Mouse (Mus musculus) ES-E14 (cell line): ENCODE results near the gene Bad. TPM values are rescaled to one million over a fixed set of nuclear protein-coding genes. Genes with fewer than 3 reads are reported as not detected.
A peak's percentile ranks its signal among the peaks of the same experiment; 100 is the strongest.

Experiments
- DNase-seq: peaks from one replicate; pipeline ENCODE4 v3.0.0-alpha.2; 2013; ENCODE audit warnings: low read depth, low spot score
- H3K27ac ChIP-seq: 2 replicates; pipeline ENCODE4 v1.5.1; 2012; ENCODE audit warnings: low read depth, mild to moderate bottlenecking, low read length, moderate library complexity, mixed read lengths; ENCODE audit not compliant: poor library complexity, insufficient read depth, severe bottlenecking
- H3K36me3 ChIP-seq: 2 replicates; pipeline ENCODE4 v1.6.1; 2012; ENCODE audit warnings: mild to moderate bottlenecking, low read length, moderate library complexity, mixed read lengths; ENCODE audit not compliant: control insufficient read depth, poor library complexity, insufficient read depth, severe bottlenecking
- H3K4me1 ChIP-seq, 2 experiments: fragments of 150-350 bp in 1 of 2; sonication (generic) in 1 of 2; 2 replicates each; pipeline ENCODE4 v1.6.1; 2012; ENCODE audit warnings: low read length in 2 of 2, mild to moderate bottlenecking in 1 of 2, mixed read lengths in 1 of 2; ENCODE audit not compliant: control insufficient read depth in 2 of 2, insufficient read depth in 2 of 2, poor library complexity in 1 of 2
- H3K4me3 ChIP-seq, 2 experiments: fragments of 150-350 bp in 1 of 2; sonication (generic) in 1 of 2; 2 replicates each; pipeline ENCODE4 v1.5.1; 2012; ENCODE audit warnings: low read length in 2 of 2, low read depth in 1 of 2, mild to moderate bottlenecking in 1 of 2, mixed read lengths in 1 of 2; ENCODE audit not compliant: insufficient read depth in 1 of 2, poor library complexity in 1 of 2, severe bottlenecking in 1 of 2
- H3K9ac ChIP-seq: 2 replicates; pipeline ENCODE4 v1.6.1; 2012; ENCODE audit warnings: low read depth, mild to moderate bottlenecking, low read length, mixed read lengths; ENCODE audit not compliant: poor library complexity, insufficient read depth, severe bottlenecking
- H3K9me3 ChIP-seq: fragments of 150-350 bp; sonication (generic); 2 replicates; pipeline ENCODE4 v1.6.1; 2012; ENCODE audit warnings: low read depth, mild to moderate bottlenecking, low read length; ENCODE audit not compliant: control insufficient read depth, insufficient read depth
- CHD2 ChIP-seq: IDR thresholded peaks from 2 replicates; pipeline ENCODE4 v1.6.1; 2014; ENCODE audit warnings: mild to moderate bottlenecking, low read depth, low read length, inconsistent platforms
- HCFC1 ChIP-seq: IDR thresholded peaks from 2 replicates; pipeline ENCODE4 v1.6.1; 2012; ENCODE audit warnings: low read length, inconsistent platforms, borderline replicate concordance; ENCODE audit not compliant: insufficient read depth
- MAFK ChIP-seq: IDR thresholded peaks from 2 replicates; pipeline ENCODE4 v1.6.1; 2014; ENCODE audit warnings: mild to moderate bottlenecking, low read depth, low read length, inconsistent platforms; ENCODE audit not compliant: insufficient read depth
- ZC3H11A ChIP-seq: IDR thresholded peaks from 2 replicates; pipeline ENCODE4 v1.6.1; 2012; ENCODE audit warnings: low read depth, mild to moderate bottlenecking, inconsistent platforms, low read length, borderline replicate concordance
- ZNF384 ChIP-seq: IDR thresholded peaks from 2 replicates; pipeline ENCODE4 v1.6.1; 2012; ENCODE audit warnings: low read depth, low read length, inconsistent platforms
- in situ Hi-C, 2 experiments: fragments of 600-800 bp; cut with MboI; formaldehyde crosslinking; loops; one replicate each; pipeline ENCODE4 v1.15.1; 2025; ENCODE audit warnings: low sequenced_read_pairs in 2 of 2, inconsistent platforms in 1 of 2; ENCODE audit not compliant: unreplicated experiment in 2 of 2
- total RNA-seq: library from RNA; depleted of rRNA; stranded (reverse); fragments of 300-350 nt; gene quantifications from 2 replicates; pipeline ENCODE4 v1.2.3, GENCODE M21; 2012

Gene Bad
- total RNA-seq, 1 experiment, result 22.9 TPM

DNA sequence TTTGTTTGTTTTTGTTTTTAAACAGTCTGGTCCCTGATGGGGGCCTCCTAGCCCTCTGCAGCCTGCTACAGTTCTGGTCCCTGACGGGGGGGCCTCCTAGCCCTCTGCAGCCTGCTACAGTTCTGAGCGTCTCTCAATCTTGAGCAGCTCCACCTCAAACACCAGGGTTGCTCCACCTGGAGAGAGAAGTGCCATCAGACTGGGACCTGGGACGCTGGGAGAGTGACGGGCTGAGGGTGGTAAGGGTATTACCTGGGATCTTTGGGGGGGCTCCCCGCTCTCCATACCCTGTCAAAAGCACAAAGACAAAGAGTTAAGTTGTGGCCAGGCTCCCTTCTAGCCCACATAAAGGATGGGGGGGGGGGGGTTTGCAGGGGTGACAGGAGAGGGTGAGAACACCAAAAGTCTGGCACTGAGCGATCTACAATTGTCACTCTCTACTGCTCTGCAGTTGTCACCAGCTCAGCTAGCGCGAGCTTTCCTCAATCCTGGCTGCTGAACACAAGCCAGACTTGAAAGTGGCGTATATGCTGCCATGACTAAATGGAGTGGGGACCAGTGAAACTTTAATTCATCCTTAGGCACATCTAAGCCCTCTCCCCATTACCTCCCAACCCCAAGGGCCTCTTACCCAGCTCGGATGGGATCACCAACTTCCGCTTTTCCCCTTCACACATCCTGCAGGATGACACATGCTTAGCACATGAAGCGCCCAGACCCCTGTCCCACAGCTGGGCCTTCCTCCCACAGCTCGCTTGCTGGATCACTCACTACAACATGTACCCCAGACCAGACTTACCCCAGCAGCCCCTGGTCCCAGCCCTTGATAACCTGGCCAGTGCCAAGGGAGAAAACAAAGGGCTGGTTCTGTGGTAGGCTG, 36.3 kb downstream of the Bad start:
- H3K4me1 ChIP-seq, result peaks cover 5 to 19% of the 10 kb centered on the region in 2 experiments
- no peak overlapping the region; the same call in 1 of the 2 replicates for H3K9ac ChIP-seq
- in situ Hi-C loops, result no loop called here
- no peaks in the 10 kb centered on the region for H3K9me3 ChIP-seq
- H3K4me3 ChIP-seq, result no peak overlapping the region
- H3K36me3 ChIP-seq, result peaks cover 28% of the 10 kb centered on the region
- H3K27ac ChIP-seq, result no peak overlapping the region
- no peak for DNase-seq
- no peak for TF ChIP-seq ZNF384
- no peak for TF ChIP-seq CHD2
- no peak for TF ChIP-seq ZC3H11A
- no peak for TF ChIP-seq MAFK
- TF ChIP-seq HCFC1, result no peak

DNA sequence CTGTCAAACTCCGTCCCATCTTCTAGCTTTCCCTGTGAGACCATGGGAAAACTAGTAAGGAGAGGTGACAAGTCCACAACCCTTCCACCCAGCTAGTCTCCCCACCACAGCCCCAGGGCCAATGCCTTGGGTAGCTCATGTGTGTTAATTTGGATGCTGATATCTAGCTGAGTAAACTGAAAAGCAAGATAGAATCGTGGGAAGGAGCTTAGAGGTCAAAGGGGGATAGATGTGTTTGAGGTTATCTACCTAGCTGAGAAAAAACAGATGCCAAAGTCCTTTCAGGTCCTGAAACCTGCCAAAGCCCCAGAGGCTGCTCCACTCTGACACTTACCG, 36.9 kb downstream of the Bad start:
- in situ Hi-C loops, result no loop called here
- Histone ChIP-seq H3K9me3 (no peaks in the 10 kb centered on the region), H3K4me1 (peaks cover 5 to 16% of the 10 kb centered on the region in 2 experiments), H3K27ac (no peak overlapping the region), H3K4me3 (peak overlapping the region; percentile 80 to 93; a peak in 2 of 4 replicates), H3K9ac (no peak overlapping the region; the same call in 1 of the 2 replicates), H3K36me3 (peaks cover 32% of the 10 kb centered on the region)
- TF ChIP-seq CHD2 (no peak), HCFC1 (no peak), ZC3H11A (no peak), ZNF384 (no peak), MAFK (no peak)
- DNase-seq, result no peak

DNA sequence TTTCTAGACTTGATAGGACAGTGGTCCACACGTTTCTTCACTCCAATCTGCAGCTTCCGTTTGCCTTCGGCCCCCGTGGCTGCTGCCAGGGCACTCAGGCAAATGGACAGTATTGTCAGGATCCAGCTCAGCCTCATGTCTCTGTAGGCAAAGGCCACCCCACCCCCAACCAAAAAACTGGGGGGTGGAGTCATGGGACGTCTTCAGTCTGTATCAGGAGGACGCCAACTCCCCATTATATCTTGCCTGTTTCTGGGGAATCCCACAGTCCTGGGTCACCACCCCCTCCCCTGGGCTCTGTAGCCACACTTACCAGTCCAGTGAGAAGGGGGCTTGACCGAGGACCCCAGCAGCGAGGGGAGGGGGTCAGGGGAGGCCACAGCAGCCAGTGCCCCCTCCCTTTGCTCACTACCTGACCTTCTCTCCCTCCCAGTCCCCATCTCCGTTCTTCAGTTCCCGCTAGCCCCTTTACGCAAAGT, 37.4 kb downstream of the Bad start:
- in situ Hi-C loops, result no loop called here
- no peak for TF ChIP-seq MAFK
- no peak for TF ChIP-seq ZNF384
- TF ChIP-seq CHD2, result no peak
- TF ChIP-seq HCFC1, result no peak
- TF ChIP-seq ZC3H11A, result no peak
- peak overlapping the region; percentile 35 for H3K27ac ChIP-seq
- H3K36me3 ChIP-seq, result peaks cover 35% of the 10 kb centered on the region
- peak overlapping the region; percentile 80 to 93 for H3K4me3 ChIP-seq
- H3K9ac ChIP-seq, result peak overlapping the region; percentile 72
- H3K4me1 ChIP-seq, result peaks cover 3 to 13% of the 10 kb centered on the region in 2 experiments; a peak in 3 of 4 replicates
- DNase-seq, result no peak
- H3K9me3 ChIP-seq, result no peaks in the 10 kb centered on the region

DNA sequence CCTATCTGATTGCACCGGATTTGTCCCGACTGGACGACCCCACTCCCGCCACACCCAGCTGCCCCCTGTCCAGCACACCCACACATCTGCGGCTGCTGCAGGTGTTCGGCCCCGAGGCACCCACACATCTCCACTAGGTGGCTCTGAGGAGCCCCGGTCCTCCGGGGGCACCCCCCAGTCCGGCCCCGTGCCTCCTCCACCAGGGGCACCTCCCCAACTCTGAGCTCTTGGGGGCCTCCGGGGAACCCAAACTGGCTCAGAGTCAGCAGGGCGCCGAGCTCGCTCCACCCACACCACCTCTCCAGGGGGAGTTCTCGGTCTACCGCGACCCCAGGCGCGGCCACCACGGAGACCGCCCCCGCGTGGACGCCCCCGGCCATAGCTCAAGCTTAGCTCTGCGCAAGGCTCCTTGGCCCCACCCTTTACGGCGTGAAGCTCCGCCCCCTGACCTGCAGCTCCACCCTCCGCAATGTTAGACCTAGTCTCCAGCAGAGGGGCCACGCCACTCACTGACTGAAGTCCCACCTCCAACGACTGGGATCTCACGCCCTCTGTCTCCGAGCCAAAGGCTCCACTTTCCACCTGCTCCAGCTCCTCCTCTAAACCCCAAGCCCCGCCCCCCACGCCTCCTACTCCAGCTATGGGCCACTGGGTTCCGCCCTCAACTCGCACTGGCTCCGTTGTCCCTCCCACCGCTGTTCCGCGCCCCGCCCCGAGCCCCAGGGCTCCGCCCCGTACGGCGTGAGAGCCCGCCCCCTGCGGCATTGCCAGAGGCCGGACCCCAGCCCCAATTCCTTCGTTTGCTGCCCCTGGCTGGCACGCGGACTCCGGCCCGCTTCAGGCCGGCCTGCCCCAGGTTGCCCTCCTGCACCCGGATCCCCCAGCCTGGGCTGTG, 38.1 kb downstream of the Bad start:
- Histone ChIP-seq H3K9ac (peak overlapping the region; percentile 97), H3K36me3 (peaks cover 39% of the 10 kb centered on the region), H3K27ac (peak overlapping the region; percentile 90), H3K4me1 (peaks cover 3 to 13% of the 10 kb centered on the region in 2 experiments; a peak in 3 of 4 replicates), H3K4me3 (peak overlapping the region; percentile 80 to 93), H3K9me3 (no peaks in the 10 kb centered on the region)
- peak; percentile 100 for DNase-seq
- TF ChIP-seq MAFK, result no peak
- no peak for TF ChIP-seq HCFC1
- no peak for TF ChIP-seq CHD2
- TF ChIP-seq ZC3H11A, result no peak
- TF ChIP-seq ZNF384, result no peak
- in situ Hi-C loops, result no loop called here
